Mouse (Mus musculus): Measurements from ENCODE around the gene Atp1b4. TPM values are rescaled to one million over a fixed set of nuclear protein-coding genes. Genes with fewer than 3 reads are reported as not detected.

The Atp1b4 gene
- polyA plus RNA-seq (2015; fragmentation: Nextera tagmentation; extraction: Ambion mirVana), result 0.11 TPM in 1 of 2 replicates, not detected in the other

- Histone ChIP-seq H3K27ac (ENCODE audit: low read length) (no peak within 1 kb of the TSS), H3K9ac (replicated peaks; ENCODE audit: low read depth, low read length) (no peak within 1 kb of the TSS), H3K9me3 (ENCODE audit: control insufficient read depth, low read length) (no peaks in the 10 kb centered on the region), H3K4me1 (replicated peaks; ENCODE audit: control insufficient read depth, insufficient read depth, low read length) (peaks cover 3% of the 10 kb centered on the region; the same call in 1 of the 2 replicates), H3K4me2 (ENCODE audit: low read length) (no peak within 1 kb of the TSS), H3K27me3 (replicated peaks; ENCODE audit: control insufficient read depth, insufficient read depth, low read length) (no peaks in the 10 kb centered on the region), H3K4me3 (replicated peaks; ENCODE audit: low read length) (no peak within 1 kb of the TSS), H3K36me3 (ENCODE audit: control insufficient read depth, insufficient read depth) (no peaks in the 10 kb centered on the region)
- ATAC-seq, result no peak
- 91% methylated on average over 8 of the region's 8 CpGs for WGBS
Measured at GRCm38 (mm10) chrX:38315884-38316283, at the start of gene Atp1b4. Atp1b4 (plus strand) TSS chrX:38316184.

- Histone ChIP-seq H3K4me3 (replicated peaks; ENCODE audit: low read length) (no peak overlapping the region), H3K36me3 (ENCODE audit: control insufficient read depth, insufficient read depth) (no peaks in the 10 kb centered on the region), H3K27me3 (replicated peaks; ENCODE audit: control insufficient read depth, insufficient read depth, low read length) (no peaks in the 10 kb centered on the region), H3K9me3 (ENCODE audit: control insufficient read depth, low read length) (no peaks in the 10 kb centered on the region), H3K9ac (replicated peaks; ENCODE audit: low read depth, low read length) (no peak overlapping the region), H3K27ac (ENCODE audit: low read length) (no peak overlapping the region), H3K4me1 (replicated peaks; ENCODE audit: control insufficient read depth, insufficient read depth, low read length) (peaks cover 3% of the 10 kb centered on the region; the same call in 1 of the 2 replicates), H3K4me2 (ENCODE audit: low read length) (no peak overlapping the region)
- no peak for ATAC-seq
- WGBS, result 54% methylated on average over 4 of the region's 4 CpGs
Measured at GRCm38 (mm10) chrX:38308597-38308996, 7.4 kb upstream of the Atp1b4 start.

DNA sequence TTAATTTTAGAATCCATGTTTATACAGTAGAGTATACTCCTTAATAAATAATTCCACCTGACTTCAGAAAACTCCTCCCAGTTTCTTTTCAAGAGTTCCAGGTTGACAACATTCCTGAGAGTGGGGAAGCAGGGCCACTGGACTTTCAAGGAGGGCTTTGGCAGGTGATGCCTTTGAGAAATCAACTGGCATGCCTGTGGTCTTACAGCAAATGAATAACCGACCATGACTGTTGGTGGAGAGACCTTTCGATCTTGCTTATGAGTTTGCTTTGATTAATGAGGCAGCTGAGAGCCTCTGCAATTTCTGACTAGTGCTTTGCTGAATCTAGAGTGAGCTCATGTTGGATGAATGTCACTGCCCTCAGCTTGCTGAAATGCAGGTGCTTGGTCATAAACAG is 4.9 kb upstream of the Atp1b4 start:
- Histone ChIP-seq H3K4me3 (replicated peaks; ENCODE audit: low read length) (no peak overlapping the region), H3K9ac (replicated peaks; ENCODE audit: low read depth, low read length) (no peak overlapping the region), H3K27me3 (replicated peaks; ENCODE audit: control insufficient read depth, insufficient read depth, low read length) (no peaks in the 10 kb centered on the region), H3K27ac (ENCODE audit: low read length) (no peak overlapping the region), H3K9me3 (ENCODE audit: control insufficient read depth, low read length) (no peaks in the 10 kb centered on the region), H3K36me3 (ENCODE audit: control insufficient read depth, insufficient read depth) (no peaks in the 10 kb centered on the region), H3K4me2 (ENCODE audit: low read length) (no peak overlapping the region), H3K4me1 (replicated peaks; ENCODE audit: control insufficient read depth, insufficient read depth, low read length) (peaks cover 3% of the 10 kb centered on the region; the same call in 1 of the 2 replicates)
- ATAC-seq, result no peak
- WGBS, result 86% methylated on average over 2 of the region's 2 CpGs

DNA sequence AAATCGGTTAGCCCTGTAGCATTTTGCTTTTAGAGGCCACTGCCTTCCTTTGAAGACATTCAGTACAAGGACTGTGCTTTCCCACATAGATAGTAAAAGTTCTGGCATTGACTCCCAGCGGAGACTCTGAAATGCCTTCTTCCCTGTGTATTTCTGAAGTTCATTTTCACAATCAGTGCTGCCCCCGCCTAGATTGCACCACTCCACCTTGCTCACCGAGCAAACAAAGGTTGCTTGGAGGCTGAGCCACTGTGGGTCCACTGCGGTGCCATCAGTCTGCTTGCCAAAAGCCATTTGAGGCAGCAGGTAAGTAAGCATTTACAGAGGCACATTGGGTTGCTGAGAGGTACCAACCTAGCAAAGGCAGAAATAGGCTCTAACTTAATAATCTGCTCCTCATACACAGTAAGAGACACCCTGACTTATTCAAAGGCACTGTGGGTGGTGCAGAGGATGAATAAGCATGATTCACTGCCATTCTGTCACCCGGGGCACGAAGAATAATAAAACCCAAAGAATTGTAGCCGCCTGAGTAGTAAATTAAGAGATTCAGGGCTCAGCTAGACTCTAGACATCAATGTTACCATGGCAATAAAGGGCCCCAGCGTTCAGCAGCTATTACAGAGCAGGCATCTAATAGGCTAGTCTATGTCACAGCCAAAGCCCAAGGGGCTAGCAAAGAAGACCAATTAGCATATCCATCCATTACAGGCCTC is 2.9 kb upstream of the Atp1b4 start:
- peak; percentile 97 for ATAC-seq

DNA sequence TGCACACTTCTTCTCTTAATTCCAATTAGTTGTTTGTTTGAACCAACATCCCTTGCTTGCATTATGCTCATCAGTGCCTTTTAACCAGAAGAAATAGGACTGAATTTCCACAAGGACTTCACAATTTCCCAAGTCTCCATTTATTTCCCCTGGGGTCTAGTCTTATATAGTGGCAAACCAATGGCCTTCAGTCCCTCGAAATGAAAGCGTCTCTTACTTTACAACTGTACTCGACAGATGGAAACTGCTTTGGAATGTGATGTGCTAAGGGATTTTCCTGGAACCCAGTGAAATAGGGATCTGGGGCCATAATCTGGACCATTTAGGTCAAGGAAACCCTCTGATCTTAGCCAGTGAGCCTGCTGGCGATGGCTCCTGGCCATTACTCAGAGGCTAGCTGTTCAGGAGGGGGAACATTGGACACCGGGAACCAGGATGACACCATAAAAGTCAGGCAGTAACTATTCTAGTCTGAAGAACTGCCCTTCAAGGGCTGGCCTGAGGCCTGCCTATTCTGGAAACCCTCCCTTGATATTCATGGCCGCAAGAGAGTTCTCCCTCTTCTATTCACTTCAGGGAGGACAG is 2.3 kb upstream of the Atp1b4 start:
- Histone ChIP-seq H3K36me3 (ENCODE audit: control insufficient read depth, insufficient read depth) (no peaks in the 10 kb centered on the region), H3K9ac (replicated peaks; ENCODE audit: low read depth, low read length) (no peak overlapping the region), H3K4me3 (replicated peaks; ENCODE audit: low read length) (no peak overlapping the region), H3K4me2 (ENCODE audit: low read length) (no peak overlapping the region), H3K27ac (ENCODE audit: low read length) (no peak overlapping the region), H3K4me1 (replicated peaks; ENCODE audit: control insufficient read depth, insufficient read depth, low read length) (peaks cover 3% of the 10 kb centered on the region; the same call in 1 of the 2 replicates), H3K9me3 (ENCODE audit: control insufficient read depth, low read length) (no peaks in the 10 kb centered on the region), H3K27me3 (replicated peaks; ENCODE audit: control insufficient read depth, insufficient read depth, low read length) (no peaks in the 10 kb centered on the region)
- WGBS, result 38% methylated on average over 6 of the region's 6 CpGs
- ATAC-seq, result peak; percentile 58; the same call in 1 of the 2 replicates

More for the DNA sequence above, 2.9 kb upstream of the Atp1b4 start:
- no peak overlapping the region for H3K4me2 ChIP-seq (ENCODE audit: low read length)
- no peaks in the 10 kb centered on the region for H3K36me3 ChIP-seq (ENCODE audit: control insufficient read depth, insufficient read depth)
- H3K27me3 ChIP-seq (replicated peaks; ENCODE audit: control insufficient read depth, insufficient read depth, low read length), result no peaks in the 10 kb centered on the region
- no peaks in the 10 kb centered on the region for H3K9me3 ChIP-seq (ENCODE audit: control insufficient read depth, low read length)
- no peak overlapping the region for H3K27ac ChIP-seq (ENCODE audit: low read length)
- peaks cover 3% of the 10 kb centered on the region; the same call in 1 of the 2 replicates for H3K4me1 ChIP-seq (replicated peaks; ENCODE audit: control insufficient read depth, insufficient read depth, low read length)
- 38% methylated on average over 9 of the region's 9 CpGs for WGBS
- H3K9ac ChIP-seq (replicated peaks; ENCODE audit: low read depth, low read length), result no peak overlapping the region
- H3K4me3 ChIP-seq (replicated peaks; ENCODE audit: low read length), result no peak overlapping the region

- WGBS, result 36% methylated on average over 4 of the region's 4 CpGs
- no peak overlapping the region for H3K4me3 ChIP-seq (replicated peaks; ENCODE audit: low read length)
- no peak overlapping the region for H3K4me2 ChIP-seq (ENCODE audit: low read length)
- ATAC-seq, result peak; percentile 64
- H3K27ac ChIP-seq (ENCODE audit: low read length), result no peak overlapping the region
- no peaks in the 10 kb centered on the region for H3K27me3 ChIP-seq (replicated peaks; ENCODE audit: control insufficient read depth, insufficient read depth, low read length)
- H3K9me3 ChIP-seq (ENCODE audit: control insufficient read depth, low read length), result no peaks in the 10 kb centered on the region
- H3K36me3 ChIP-seq (ENCODE audit: control insufficient read depth, insufficient read depth), result no peaks in the 10 kb centered on the region
- H3K9ac ChIP-seq (replicated peaks; ENCODE audit: low read depth, low read length), result no peak overlapping the region
- no peaks in the 10 kb centered on the region for H3K4me1 ChIP-seq (replicated peaks; ENCODE audit: control insufficient read depth, insufficient read depth, low read length)
Measured at GRCm38 (mm10) chrX:38330695-38331406, 14.9 kb downstream of the Atp1b4 start.

- Histone ChIP-seq H3K4me1 (replicated peaks; ENCODE audit: control insufficient read depth, insufficient read depth, low read length) (no peaks in the 10 kb centered on the region), H3K4me2 (ENCODE audit: low read length) (no peak overlapping the region), H3K4me3 (replicated peaks; ENCODE audit: low read length) (no peak overlapping the region), H3K36me3 (ENCODE audit: control insufficient read depth, insufficient read depth) (no peaks in the 10 kb centered on the region), H3K27ac (ENCODE audit: low read length) (no peak overlapping the region), H3K9ac (replicated peaks; ENCODE audit: low read depth, low read length) (no peak overlapping the region), H3K9me3 (ENCODE audit: control insufficient read depth, low read length) (no peaks in the 10 kb centered on the region), H3K27me3 (replicated peaks; ENCODE audit: control insufficient read depth, insufficient read depth, low read length) (no peaks in the 10 kb centered on the region)
- ATAC-seq, result no peak
- 65% methylated on average over 8 of the region's 8 CpGs for WGBS
Measured at GRCm38 (mm10) chrX:38334329-38335279, 18.6 kb downstream of the Atp1b4 start.

DNA sequence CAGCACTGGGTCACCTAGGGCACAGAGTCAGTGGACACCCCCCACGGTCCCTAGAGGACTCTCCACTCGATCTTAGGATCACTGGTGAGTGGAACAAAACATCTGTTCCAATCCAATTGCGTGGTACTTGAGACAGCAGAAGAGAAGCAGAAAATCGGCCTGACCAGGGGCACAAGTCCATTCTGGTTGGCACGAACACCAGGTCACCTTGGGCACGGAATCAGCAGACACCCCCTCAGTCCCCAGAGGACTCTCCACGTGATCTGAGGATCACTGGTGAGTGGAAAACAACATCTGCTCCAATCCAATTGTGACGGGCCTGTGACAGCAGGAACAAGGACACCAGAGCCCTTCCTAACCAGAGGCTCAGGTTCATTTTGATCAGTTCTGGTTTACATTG is 46.0 kb downstream of the Atp1b4 start:
- no peaks in the 10 kb centered on the region for H3K36me3 ChIP-seq (ENCODE audit: control insufficient read depth, insufficient read depth)
- WGBS, result 77% methylated on average over 8 of the region's 8 CpGs
- no peak overlapping the region for H3K4me3 ChIP-seq (replicated peaks; ENCODE audit: low read length)
- H3K27ac ChIP-seq (ENCODE audit: low read length), result no peak overlapping the region
- no peak for ATAC-seq
- no peaks in the 10 kb centered on the region for H3K27me3 ChIP-seq (replicated peaks; ENCODE audit: control insufficient read depth, insufficient read depth, low read length)
- no peaks in the 10 kb centered on the region for H3K4me1 ChIP-seq (replicated peaks; ENCODE audit: control insufficient read depth, insufficient read depth, low read length)
- no peak overlapping the region for H3K9ac ChIP-seq (replicated peaks; ENCODE audit: low read depth, low read length)
- no peaks in the 10 kb centered on the region for H3K9me3 ChIP-seq (ENCODE audit: control insufficient read depth, low read length)
- no peak overlapping the region for H3K4me2 ChIP-seq (ENCODE audit: low read length)

All from forebrain, embryonic 16.5 days (tissue).